Mouse (Mus musculus) gastrocnemius, adult 2 months (tissue): ENCODE data around the gene Mpv17l2. TPM values are rescaled to one million over a fixed set of nuclear protein-coding genes. Genes with fewer than 3 reads are reported as not detected.

Experiments
- DNase-seq: peaks from one replicate; pipeline ENCODE4 v3.0.0; 2022
- H3K27ac ChIP-seq: fragments of 200-600 bp; 2 replicates; pipeline ENCODE4 v1.8.1; 2022; ENCODE audit warnings: mild to moderate bottlenecking
- H3K4me3 ChIP-seq: fragments of 200-600 bp; 2 replicates; pipeline ENCODE4 v1.8.1; 2022; ENCODE audit warnings: mild to moderate bottlenecking, moderate library complexity
- CTCF ChIP-seq: fragments of 200-600 bp; IDR thresholded peaks from 2 replicates; pipeline ENCODE4 v1.8.1; 2022; ENCODE audit warnings: antibody characterized with exemption, mild to moderate bottlenecking, moderate library complexity
- intact Hi-C: fragments of 180-260 bp; cut with DNase I; formaldehyde crosslinking; loops from one replicate; pipeline ENCODE4 v1.15.1; 2025
- total RNA-seq, 2 experiments: library from RNA; stranded (reverse); gene quantifications; 2 replicates each; pipeline ENCODE4 v1.2.3; 2021

Mpv17l2 gene
- total RNA-seq, 2 experiments from 2014 or later = 21.0 to 22.8 TPM

DNA sequence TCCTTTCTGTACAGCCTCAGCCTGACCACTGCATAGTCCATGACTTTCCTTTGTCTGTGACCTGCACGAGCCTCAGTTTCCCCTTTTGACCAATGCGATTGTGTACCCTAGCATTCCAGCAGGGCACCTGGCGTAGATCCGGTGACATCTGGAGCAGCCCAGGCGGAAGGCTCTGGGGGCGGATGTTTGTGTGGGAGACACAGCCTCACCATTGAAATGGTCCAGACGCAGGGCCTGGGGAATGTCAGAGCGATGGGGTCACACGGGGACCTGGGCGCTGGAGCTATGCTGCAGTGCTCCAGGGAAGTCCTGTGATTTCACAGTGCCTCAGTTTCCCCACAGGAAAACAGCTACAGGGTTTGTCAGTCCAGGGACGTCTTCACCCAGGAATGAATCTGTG, 18.6 kb downstream of the Mpv17l2 start:
- intact Hi-C loops = no loop called here
- no peak for DNase-seq
- Histone ChIP-seq H3K27ac (peak overlapping the region; percentile 87), H3K4me3 (peak overlapping the region; percentile 74)
- no peak for TF ChIP-seq CTCF

DNA sequence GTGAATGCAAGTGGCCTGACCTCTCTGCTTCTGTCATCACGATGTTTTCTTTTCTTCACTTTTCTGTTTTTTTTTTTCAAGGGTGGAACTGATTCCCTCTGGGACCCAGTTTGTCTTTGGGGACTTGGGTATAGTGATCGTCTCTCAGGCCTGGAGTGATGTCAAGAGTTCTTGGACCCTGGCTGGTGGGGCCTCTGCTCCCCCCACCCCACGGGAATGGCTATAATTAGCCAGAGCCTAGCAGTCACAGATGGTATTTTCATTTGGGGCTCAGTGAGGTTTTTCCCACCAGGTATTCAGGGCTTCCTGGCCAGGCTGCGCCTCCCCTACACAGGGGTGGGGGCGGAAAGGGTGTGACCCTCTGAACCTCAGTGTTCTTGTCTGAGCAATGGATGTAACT, 19.1 kb downstream of the Mpv17l2 start:
- DNase-seq = peak; percentile 43
- intact Hi-C loops = no loop called here
- H3K27ac ChIP-seq = peak overlapping the region; percentile 87
- no peak overlapping the region for H3K4me3 ChIP-seq
- TF ChIP-seq CTCF = no peak

DNA sequence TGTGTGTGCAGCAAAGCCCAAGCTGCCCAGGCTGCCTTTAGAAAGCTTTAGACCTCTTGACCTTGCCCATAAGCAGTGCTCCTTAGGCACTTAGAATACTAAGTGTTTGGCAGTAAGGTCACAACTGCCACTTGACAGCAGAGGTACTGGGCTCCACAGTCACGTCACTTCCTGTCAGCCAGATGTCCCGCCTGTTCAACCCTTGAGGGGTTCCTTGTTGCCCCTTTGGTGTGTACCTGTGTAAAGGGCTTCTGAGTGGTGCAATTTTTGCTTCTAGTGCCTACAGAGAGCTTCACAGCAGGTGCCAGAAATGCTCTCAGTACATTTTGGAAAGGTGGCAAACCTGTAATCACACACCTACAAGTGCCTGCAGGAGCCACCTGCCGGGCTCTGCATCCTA, 22.5 kb downstream of the Mpv17l2 start:
- Histone ChIP-seq H3K27ac (no peak overlapping the region), H3K4me3 (no peak overlapping the region)
- no peak for TF ChIP-seq CTCF
- intact Hi-C loops = no loop called here
- no peak for DNase-seq

DNA sequence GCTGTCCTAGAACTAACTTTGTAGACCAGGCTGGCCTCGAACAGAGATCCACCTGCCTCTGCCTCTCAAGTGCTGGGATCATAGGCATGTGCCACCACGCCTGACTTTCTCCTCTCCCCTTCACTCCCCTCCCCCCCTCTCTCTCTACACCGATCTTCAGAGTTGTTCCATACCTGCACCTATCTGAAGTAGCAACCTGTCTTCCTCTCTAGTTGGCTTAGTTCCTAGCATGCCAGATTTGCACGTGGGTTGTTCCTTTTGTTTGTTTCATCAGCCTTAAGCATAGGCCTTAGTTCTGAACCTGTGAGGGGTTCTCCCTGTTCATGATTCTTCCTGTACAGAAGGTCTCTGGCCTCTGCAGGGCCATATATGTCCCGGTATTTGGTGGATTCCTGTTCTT, 23.0 kb downstream of the Mpv17l2 start:
- DNase-seq = no peak
- intact Hi-C loops = no loop called here
- TF ChIP-seq CTCF = no peak
- H3K27ac ChIP-seq = no peak overlapping the region
- no peak overlapping the region for H3K4me3 ChIP-seq

DNA sequence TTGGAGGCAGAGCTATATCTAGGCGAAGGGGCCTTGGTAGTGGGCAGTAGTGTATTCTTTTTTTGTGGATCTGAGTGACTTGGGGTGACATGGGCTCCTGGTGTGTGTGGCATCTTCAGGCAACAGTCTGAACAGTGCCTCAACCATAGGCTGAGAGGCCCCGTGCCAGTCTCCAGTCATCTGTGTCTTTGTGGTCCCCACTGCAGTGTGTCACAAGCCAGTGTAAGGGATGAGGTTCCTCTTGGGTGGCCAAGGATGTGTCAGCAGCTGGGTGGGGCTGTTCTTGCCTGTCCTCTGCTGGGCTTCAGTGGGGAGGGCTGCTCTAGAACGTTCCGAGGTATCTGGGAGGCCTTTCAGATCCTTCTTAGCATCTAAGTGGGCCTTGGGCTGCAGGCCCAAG, 29.8 kb downstream of the Mpv17l2 start:
- TF ChIP-seq CTCF = no peak
- no peak overlapping the region for H3K4me3 ChIP-seq
- intact Hi-C loops = no loop called here
- no peak for DNase-seq
- no peak overlapping the region for H3K27ac ChIP-seq

DNA sequence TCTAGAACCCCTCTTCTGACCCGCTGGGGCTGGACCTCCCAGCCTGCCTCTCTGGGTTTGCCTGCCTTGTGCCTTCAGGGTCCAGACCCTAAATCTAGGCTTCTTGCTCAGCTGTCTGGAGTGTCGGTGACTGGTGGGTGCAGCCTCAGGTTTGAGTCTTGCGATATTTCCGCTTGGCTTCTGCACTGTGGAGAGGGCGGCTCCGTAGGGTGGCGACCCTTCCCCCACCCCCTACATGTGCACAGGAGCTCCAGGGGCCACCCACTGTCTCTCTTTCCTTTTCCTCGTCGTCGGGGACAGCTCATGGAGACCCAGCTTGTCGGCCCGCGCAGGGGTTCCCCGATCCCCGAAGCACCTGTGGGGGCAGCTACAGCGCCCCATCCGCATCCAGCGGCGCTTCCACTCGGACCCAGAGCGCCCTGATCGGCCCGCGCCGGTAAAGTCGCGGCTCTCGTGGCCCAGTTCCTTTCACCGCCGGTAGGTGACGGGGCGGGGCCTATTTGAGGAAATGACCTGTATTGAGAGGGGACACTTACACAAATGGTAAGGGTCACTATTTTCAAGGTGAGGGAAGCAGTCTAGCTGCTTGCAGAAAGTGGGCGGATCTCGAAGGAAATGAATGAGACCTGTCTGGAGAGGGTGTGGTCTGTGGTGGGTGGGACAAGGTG, 30.8 kb downstream of the Mpv17l2 start:
- DNase-seq = no peak
- Histone ChIP-seq H3K4me3 (peak overlapping the region; percentile 58), H3K27ac (no peak overlapping the region)
- TF ChIP-seq CTCF = peak; percentile 40
- intact Hi-C loops = no loop called here

DNA sequence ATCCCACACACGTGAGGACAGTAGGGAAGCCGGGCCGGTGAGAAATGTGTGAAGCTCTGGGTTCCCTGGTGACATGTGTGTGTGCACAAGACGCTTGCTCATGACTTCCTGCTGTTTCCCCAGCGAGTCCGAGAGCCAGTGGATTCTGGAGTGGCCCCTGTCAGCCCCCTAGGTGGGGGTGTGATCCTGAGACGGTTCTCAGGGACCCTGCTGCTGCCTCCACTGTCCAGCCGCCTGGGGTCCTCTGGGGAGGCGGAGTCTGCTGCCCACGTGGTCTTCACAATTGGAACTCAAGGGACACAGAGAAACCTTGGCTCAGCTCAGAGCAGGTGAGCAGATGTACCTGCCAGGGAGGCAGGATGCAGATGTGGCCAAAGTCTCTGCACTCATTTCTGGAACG, 34.0 kb downstream of the Mpv17l2 start:
- DNase-seq = peak; percentile 8
- no peak overlapping the region for H3K27ac ChIP-seq
- H3K4me3 ChIP-seq = no peak overlapping the region
- intact Hi-C loops = no loop called here
- TF ChIP-seq CTCF = no peak

DNA sequence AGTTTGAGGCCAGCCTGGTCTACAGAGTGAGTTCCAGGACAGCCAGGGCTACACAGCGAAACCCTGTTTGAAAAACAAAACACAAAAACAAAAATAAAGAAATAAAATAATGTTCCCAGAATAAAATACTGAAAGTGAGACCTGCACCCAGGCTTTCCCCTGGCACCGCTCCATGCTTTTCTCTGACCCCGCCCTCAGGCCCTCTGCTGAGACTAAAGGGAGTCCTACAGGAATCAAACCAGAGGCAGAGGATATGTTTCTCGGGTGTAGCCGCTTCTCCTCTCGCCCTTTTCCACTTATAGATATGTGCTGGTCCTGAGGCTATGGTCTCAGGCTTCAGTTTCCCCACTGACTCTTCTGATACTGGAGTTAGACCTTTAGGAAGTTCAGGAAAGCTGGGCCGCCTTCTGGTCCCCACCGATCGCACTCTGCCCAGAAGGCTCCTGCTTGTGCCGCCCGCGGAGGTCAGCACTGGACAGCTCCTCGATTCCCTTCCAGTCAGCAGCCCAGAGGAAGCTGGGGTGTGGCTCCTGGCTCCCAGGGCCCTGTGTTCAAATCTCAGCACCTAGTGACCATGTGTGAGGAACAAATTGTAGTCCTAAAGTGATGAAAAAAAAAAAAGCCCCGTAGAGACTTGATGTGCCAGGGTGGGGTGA, 34.8 kb downstream of the Mpv17l2 start:
- no peak for TF ChIP-seq CTCF
- DNase-seq = peak; percentile 52
- no peak overlapping the region for H3K4me3 ChIP-seq
- intact Hi-C loops = no loop called here
- H3K27ac ChIP-seq = no peak overlapping the region

DNA sequence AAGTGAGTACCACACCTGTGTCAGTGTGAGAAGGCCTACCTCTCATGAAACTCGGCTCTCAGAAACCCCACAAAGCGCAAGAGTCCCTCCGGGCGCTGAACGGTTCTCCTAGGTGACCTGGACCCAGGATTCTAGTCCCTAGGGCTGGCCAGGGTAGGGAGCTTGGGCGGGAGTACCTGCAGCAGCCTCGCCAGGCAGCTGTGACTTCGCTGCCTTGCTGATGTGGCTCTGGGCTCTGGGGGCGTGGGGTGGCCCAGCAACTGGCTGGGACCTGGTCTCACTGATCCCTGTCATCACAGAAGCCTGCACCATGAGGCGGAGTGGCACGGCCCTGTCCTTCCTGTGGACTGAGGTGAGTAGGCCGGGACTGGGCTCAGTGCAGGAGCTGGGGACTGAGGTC, 36.5 kb downstream of the Mpv17l2 start:
- Histone ChIP-seq H3K27ac (no peak overlapping the region), H3K4me3 (no peak overlapping the region)
- TF ChIP-seq CTCF = no peak
- intact Hi-C loops = no loop called here
- peak; percentile 12 for DNase-seq

DNA sequence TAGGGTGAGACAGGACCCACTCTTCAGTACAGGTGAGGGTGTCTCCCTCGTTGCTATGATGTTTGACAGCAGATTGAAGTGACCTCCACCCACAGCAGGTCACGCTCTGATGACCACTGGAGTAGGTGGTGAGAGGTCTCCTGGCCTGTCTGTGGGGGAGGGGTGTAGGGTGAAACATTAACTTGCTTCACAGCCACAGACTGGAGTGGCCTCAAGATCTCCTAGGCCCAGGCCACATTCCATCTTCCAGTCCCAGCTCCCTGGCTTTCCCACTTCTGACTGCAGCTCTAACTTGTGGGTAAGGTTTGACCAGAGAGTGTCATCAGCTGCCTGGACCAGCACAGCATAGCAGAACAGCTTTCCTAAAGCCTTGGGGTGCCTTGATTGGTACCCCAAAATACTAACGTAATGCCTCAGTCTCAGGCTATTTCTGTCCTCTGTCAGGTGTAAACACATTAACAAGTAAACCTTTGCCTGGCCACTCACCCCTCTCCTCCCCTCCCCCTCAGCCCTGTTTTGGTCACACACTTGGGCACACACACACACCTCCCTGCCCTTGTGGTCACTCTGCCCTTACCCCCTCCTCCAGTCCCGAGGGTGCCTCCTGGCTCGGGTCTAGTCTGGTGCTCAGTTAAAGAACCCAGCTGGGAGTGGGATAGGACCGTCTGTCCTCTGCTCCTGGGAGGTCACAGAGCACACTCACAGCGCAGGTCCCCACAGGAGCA, 37.1 kb downstream of the Mpv17l2 start, which contains the start of gene Pde4c:
Gene Pde4c, plus strand, starts transcription at position 235 of the 725 bp plus-strand sequence.
- Histone ChIP-seq H3K27ac (no peak within 1 kb of the TSS), H3K4me3 (no peak within 1 kb of the TSS)
- DNase-seq = peak; percentile 4
- intact Hi-C loops = no loop called here
- TF ChIP-seq CTCF = no peak

DNA sequence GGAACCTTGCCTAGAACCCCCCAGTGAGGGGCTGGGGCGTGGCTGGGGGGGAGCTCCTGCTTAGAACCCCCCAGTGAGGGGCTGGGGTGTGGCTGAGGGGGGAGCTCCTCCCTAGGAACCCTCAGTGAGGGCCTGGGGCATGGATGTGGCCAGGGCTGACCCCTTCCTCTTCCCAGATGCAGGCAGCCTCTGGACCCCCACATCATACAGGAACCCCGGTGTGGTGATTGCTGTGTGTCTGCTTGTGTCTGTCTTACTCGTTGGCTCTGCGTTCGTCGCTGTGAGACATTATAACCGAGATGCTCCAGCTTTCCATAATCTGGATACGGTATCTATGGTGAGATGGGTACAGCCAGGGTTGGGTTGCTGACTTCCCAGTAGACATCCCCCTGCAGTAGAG, 39.1 kb downstream of the Mpv17l2 start:
- Histone ChIP-seq H3K4me3 (no peak overlapping the region), H3K27ac (no peak overlapping the region)
- intact Hi-C loops = loop anchor here (2.0 kb wide), 2 partner anchors 31 to 119 kb away; no protein-coding TSS in a partner anchor
- TF ChIP-seq CTCF = no peak
- DNase-seq = peak; percentile 23

DNA sequence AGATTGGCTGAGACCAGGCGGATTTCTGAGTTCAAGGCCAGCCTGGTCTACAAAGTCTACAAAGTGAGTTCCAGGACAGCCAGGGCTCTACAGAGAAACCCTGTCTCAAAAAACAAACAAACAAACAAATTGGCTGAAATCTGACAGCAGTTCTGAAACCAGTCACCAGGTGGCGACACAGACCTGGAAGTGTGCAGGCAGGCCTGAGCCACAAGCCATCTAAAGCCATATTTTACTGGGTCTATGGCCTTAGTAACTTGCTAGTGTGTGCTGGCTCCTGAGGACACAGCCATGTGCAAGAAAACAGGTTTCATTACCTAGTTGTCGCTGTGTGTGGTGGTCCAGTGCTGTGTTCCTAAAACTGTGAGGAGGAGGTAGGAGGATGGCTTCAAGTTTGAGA, 40.0 kb downstream of the Mpv17l2 start:
- Histone ChIP-seq H3K27ac (peak overlapping the region; percentile 50), H3K4me3 (no peak overlapping the region)
- peak; percentile 80 for DNase-seq
- no peak; the same call in 1 of the 2 replicates for TF ChIP-seq CTCF
- intact Hi-C loops = loop anchor here (1.0 to 2.0 kb wide), 3 partner anchors 32 to 120 kb away; no protein-coding TSS in a partner anchor

DNA sequence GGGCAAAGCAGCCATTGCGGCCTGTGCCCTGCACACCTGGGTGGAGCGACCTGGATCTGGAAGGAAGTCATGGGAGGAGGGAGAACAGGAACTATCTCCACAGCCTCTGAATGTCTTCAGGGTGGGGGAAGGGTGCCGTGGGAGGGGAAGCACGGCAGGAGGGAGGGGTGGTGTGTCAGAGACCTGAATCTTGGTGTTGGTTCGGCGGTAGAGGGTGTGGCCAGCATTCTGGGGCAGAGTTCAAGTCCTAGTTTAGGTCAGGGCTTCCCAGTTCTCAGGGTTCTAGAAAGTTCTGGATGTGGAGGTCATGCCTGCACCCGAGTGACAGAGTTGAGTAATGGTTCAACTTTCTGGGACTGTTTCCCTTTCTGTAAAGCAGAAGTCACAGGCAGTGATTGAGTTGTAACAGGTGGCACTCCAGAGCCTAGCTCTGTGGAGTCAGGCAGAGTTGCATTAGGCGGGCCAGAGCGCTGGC, 40.9 kb downstream of the Mpv17l2 start:
- peak; percentile 53 for DNase-seq
- Histone ChIP-seq H3K27ac (peak overlapping the region; percentile 50), H3K4me3 (no peak overlapping the region)
- TF ChIP-seq CTCF = no peak
- intact Hi-C loops = loop anchor here (1.0 to 2.0 kb wide), 3 partner anchors 33 to 121 kb away; no protein-coding TSS in a partner anchor
